Mouse (Mus musculus) natural killer cell, adult 2 months (primary cell): ENCODE results near the gene Kctd5.
A peak's percentile ranks its signal among the peaks of the same experiment; 100 is the strongest.
"Not testable (repeated sequence)": the region's sequence is repeated elsewhere in the genome, so short reads cannot be mapped to it uniquely, and the experiment has no call there.

ENCODE experiments used
- DNase-seq, 2 experiments: peaks; one replicate each; pipeline ENCODE4 v3.0.0; 2022; ENCODE audit warnings: low spot score in 2 of 2

Gene Kctd5

DNA sequence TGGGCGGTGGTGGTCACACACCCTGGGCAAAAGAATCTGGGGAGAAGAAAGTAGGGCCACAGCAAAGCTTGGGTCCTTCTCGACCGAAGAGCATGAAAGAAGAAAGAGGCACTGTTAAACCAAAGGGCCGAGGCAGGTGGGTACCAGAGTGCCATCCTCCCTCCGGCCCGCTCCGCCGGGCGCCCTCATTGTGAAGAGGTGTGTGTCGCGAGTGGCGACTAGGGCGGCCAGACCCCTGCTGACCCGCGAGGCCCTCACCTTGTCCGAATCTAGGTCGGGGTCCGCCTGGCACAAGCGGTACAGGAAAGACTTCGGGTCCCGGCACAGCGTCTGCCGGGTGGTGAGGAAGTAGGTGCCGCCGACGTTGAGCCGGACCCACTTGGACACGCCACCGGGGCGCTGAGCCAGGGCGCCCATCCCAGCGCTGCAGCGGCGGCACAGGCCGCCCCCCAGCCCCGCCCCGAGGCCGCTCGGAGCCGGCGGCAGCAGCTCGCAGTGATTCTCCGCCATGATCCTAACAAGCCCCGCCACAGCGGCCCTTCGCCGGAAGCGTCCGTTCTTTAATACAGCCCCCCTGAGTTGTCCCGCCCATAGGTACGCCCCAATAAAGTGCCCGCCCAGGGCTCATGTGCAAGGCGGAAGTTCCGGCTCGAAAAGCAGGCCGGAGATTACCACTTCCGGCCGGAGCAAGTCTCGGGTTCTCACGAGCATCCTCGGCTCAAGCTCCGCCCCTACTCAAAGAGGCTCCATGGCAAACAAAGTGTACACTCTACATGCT, at the start of gene Kctd5:
Kctd5 (minus strand) TSS at position 567 of the 778 bp plus-strand sequence.
- DNase-seq: peak; percentile 95 to 96

DNA sequence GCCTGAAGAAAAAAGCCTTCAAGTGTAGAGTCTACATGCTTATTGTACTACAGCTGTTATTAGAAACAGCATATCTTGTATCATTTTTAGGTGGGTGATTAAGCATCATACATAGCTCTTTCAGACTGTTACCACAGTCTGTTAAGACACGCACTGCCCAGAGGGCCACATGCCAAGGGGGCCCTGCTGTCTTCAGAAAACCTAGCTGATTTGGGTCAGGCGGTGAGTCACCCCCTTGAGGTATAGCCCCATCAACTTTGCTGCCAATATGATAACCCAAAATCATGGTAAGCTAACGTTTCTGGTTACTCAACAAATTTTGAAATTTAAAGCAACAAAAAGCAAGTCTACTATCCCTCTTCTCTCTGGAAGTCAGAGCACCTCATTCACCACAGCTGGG, 46.2 kb upstream of the Kctd5 start:
- DNase-seq: no peak

DNA sequence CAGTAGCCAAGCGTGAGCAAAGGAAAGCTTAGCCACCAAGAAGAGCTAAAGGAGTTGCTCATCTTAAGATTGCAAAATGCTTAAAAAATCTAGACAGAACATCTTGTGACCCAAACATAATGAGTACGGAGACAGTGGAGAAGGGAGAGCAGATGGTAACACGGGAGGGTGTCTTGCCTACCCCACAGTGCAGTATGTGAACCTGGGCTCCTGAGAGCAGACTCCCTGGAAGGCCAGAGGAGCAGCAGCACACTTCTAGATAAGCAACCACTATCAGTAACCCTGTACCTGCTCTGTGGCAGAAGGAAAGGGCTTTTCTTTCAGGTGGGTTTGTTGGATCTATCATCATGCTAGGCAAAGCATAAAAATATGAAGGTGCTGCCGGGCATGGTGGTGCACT, 39.7 kb upstream of the Kctd5 start:
- no peak for DNase-seq

DNA sequence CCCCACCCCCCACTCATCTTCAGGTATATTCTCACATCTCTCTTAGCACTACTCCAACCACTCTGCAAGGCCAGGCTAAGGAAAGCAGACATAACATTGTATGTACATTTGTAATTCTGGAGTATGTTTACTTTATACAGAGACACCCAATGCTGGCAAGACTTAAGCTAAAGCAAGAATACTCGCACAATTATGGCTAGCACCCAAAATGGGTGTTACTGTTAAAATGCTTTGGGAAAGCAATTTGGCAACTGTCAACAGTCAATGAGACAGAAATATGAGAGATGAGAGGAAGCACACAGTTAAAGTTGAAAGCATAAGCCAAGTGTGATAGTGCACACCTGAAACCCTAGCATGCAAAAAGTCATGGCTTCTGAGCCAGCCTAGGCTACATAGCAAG, 38.0 kb upstream of the Kctd5 start:
- no peak for DNase-seq

DNA sequence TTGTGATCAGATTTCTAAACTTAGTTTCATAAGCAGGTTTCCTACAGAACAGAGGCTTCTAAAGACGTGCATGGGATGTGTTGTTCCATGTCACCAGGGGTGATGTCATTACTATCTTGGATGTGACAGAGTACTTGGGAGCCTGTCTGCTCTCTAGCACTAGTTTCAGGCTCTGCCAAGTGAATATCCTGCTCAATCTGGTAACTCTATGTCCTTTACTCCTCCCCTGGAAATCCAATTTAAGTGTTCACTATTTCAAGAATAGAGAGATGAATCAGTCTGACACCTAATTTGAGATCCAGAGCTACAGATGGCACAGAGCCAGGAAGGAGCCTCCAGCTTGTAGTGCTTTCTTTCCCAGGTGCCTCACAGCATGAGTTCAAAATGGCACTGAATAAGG, 35.6 kb upstream of the Kctd5 start:
- no peak for DNase-seq

DNA sequence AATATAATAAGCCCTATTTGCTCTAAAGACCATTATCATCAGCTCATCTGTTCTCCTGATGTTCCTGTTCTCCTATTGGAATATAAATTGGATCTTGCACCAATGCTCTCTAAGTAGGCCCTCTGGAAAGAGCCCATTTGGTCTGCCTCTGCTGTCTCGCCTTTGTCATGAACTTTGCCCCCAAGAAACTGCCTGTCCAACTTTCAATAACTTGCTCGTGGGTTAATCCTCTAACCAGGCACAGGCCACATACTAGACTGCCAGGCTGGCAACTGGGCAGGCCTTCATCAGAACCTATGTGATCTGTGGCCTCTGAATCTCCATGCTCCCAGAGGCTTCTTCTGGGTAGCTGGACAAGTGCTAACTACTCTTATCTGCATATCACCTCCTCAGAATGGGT, 31.8 kb upstream of the Kctd5 start:
- no peak for DNase-seq

DNA sequence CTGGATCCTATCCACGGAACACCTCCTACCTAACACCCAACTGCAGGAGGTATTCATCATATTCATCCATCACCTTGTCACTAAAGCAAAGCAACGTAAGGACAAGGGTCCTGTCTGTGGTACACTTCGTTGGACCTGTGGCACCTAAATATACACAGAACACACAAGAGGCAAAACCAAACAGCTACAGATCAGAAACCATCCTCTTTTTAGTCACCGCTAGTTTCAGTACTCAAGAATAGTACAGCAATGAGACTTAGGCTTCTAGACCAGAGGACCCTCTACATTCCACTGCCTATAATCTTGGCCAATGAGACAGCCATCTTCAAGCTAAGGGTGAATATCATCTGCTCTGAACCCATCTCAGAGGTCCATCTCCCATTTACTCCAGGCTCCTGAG, 25.1 kb upstream of the Kctd5 start:
- DNase-seq: no peak

DNA sequence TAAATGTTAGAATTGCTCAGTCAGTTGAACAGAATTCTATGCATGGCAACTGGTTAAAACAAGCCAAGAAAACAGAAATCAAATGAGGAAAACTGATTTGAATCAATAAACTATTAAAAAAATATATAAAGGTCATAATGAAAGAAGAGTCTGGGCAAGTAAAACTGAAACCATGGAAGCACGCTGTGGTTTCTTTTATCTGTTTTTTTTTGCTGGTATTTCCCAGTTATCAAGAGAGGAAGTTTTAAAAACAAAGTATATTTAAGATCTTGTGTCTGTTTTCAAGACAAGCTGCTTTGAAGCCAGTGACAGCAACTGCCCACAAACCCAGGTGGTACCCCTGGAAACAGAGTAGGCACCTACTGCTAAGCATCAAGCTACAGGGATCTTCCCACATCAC, 17.3 kb upstream of the Kctd5 start:
- no peak for DNase-seq

DNA sequence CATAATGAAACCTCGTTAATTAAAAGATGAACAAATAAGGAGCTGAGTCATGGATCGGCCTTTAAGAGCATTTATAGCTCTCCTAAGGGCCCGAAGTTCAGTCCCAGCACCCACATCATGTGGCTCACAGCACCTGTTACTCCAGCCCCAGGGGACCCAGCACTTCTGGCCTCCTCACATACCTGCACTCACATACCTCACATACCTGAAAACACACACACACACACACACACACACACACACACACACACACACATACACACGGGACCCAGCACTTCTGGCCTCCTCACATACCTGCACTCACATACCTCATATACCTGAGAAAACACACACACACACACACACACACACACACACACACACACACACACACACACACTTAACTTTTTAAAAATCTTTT, 13.1 kb upstream of the Kctd5 start:
- DNase-seq: not testable (repeated sequence)

DNA sequence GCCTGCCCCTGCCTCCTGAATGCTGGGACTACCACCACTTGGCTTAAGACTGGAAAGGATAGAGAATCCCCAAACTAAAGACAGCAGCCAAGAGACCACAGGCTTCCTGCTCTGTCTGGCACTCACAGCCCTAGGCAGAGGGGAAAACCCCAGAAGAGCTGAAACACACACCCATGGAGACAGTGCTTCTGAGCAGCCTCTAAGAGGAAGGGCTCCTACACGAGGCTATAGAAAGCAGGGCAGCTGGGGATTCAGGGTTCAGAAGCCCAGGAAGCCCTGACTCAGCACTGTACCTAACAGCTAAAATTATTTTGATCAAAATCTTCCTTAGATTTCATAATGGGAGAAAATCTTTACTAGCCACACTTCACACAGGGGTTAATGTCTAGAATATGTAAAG, 11.3 kb upstream of the Kctd5 start:
- no peak for DNase-seq

DNA sequence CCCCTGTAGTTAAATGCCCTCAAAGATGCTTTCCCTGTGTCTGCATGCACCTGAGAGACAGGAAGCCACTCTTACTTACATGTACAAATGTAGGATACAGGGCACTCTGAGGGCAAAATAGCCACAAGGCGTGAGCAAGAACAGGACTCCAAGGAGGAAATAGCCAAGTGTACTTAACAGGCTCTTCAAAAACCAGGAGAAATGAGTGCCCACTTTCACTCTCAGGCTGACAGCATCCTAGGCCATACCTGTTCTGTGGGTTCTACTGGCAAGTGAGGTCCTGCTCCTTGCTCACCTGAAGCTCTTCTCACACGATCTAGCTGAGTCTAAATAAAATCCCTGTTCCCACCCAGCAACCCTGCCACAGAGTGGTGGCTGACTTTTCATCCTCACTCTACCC, 3.8 kb upstream of the Kctd5 start:
- DNase-seq: no peak

DNA sequence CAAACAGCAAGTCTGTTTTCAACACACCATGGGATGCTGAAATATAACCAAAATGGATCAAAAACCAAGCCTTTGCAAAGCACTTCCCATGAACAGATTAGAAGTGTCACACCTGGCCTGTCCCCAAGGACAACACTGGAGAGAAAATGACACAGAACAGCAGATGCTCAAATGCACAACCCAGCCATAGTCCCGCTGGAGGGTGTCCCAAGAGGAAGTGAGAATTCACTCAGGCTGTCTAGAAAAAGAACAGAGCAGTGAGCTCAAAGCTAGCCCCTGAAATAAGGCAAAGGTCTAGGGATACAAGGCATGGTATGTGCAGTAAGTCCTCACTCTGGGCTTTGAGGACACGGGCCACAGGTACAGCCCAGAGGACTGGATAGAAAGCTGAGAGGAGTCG, 3.8 kb downstream of the Kctd5 start:
- no peak for DNase-seq

DNA sequence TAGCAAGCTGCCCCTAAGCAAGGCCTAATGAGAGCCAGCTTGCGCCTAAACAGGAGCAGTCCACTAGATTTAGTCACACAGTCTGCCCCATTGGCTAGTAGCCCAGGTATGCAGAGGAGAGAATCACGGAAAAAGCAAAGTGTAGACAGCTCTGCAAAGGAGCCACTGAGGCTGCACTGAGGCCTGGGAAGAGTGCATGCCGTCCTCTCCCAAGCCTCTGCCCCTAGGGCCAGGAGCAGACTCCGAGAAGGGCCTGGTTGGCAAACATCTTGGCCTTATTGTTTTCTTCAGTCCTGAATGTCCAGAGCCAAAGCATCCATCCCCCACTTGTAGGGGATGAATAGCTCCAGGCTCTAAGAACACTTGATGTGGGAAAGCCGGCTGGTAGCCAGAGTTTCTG, 5.0 kb downstream of the Kctd5 start:
- DNase-seq: no peak

DNA sequence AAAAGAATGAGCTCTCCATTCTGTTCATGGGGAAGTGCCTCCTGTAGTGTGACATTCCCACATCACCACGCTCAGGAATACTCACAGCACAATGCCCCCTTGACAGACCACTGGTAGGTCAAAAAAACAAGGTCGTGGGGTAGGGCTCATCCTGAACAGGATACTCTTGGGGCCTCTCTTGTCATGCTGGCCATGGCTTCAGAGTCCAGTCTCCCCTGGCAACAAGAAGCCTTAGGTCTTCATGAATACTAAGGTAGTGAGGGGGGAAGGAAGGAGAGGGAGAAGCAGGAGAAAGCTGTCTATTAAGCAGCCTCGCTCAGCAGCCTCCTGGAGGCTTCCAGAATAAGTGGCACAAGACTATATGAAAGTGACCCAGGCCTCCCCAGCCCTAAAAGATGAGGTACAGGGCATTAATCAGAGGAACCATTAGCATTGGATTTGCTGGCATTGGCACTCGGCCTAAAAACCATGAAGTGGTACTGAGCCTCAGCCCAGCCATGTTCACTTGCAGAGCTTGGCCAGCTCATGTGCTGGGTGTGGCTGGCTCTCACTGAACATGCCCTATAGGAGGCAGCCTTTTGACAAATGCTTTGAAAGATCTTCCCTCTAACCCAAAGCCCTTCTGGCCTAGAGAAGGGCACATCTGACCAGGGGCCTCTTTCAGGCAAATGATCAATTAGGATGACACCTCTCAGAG, 10.7 kb downstream of the Kctd5 start:
- DNase-seq: no peak

DNA sequence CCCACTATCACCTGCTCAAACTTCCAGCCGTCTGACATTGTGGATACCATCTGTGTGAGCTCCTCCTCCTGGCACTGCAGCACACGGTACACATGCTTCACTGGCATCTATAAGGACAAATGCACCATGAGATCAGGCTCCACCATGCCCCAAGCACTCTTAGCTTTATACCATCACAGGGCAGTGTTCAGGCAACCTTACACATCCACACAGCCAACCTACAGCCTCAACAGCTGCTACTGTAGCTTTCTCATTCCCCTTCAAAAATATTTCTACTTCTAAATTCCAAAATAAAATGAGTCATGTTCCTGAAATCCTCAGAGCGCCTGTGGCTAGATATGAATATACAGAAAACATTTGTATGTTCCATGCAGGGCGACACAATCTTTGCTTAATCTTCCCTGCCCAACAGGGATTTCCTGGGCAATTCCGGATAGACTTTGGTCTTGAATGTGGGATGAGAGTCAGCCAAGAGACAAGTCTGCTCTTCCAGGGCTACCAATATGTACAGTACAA, 15.5 kb downstream of the Kctd5 start:
- DNase-seq: no peak

DNA sequence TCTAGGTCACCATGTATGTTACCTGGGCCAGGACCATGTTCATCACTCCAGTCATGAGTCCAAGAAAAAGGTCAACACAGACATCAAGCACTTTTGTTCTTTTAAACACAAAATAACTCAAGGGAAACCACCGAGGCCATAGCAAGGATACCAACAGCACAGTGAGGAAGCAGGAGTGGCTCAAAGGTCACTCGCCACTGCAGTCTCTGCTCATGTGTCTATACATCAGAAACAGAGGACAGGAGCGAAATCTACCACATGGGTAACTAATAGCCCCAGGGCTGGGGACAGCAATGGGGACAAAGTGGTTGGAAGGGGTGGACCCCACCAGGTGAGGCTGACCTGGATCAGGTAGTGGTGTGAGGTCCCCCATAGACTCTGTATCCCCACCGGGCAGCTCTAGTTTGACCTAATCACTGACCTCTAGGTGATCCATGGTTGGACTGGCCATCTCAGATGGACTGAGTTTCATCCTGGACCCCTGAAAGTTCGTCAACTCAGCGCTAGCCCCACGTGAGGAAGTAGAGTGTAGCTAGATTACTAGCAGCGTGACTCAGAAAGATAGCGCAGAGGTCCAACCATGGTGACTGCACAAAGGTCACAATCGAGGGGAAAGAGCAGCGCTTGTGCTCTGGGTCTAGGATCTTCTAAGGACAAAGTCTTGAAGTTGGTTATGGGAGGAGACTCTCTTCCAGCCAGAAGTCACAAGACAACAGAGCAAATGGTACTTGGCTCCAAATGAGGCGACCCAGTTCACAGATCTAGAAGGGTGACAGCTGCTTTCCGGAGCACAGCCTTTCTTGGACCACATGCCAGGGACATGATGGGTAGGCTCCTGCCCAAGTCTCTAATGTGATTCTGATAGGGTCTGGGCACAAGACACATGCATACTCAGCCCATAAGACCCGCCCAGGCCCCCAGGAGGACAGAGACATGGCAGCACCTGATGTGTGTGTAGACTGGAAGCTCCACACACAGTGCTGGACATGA, 16.4 kb downstream of the Kctd5 start:
- no peak for DNase-seq

DNA sequence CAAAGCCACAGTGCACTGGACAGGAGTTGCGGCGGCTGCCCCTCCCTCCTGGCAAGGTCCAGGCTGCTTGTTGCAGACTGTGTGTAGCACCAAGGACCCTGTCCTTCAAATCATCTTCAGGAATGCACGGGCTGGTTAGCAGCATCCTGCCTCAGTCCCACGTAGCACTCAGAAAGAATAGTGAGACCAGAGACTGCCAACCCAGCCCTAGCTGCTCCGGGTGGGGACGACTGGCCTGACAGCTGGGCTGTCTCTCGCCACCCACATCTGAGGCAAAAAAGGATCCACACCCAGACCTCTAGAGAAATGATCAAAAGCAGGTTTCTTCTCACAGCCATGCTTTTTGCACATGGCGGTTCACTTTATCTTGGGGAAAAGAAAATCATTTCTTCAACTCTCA, 24.3 kb downstream of the Kctd5 start:
- DNase-seq: no peak

DNA sequence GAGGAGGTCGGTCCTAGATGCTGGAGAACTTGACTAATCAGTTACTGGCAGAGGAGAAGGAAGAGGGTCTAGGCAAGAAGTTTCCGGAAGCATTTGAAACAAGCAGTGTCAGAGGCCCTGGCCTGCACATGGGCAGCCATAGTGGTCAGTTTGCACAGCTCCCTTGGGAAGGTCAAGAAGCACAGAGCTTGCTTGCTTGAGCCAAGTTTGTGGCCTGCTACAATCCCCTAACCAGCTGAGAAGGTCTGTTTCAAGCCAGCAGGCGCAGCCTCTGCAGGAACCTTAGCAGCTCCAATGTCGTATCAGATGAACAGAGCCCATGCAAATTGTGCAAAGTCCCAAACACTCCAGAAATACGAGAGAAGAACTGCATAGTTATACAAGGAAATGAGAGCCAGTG, 25.2 kb downstream of the Kctd5 start:
- no peak for DNase-seq

DNA sequence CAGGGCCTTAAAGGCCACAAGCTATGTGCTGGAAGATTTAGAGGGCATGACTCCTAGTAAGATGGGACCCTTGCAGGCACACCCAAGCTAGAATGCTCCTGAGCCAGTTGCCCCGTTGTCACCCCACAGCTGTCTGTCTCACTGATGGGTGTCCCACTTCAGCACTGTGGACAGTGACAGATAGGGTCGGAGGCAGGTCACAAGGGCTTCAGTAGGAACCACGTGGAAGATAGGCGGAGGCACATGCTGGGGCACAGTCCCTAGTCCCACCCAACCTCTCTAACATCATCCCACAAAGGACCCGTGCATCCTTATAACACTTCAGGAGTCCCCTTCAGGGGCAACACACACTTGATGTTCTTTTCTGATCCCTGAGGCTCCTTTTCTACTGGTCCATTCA, 27.3 kb downstream of the Kctd5 start:
- no peak for DNase-seq

DNA sequence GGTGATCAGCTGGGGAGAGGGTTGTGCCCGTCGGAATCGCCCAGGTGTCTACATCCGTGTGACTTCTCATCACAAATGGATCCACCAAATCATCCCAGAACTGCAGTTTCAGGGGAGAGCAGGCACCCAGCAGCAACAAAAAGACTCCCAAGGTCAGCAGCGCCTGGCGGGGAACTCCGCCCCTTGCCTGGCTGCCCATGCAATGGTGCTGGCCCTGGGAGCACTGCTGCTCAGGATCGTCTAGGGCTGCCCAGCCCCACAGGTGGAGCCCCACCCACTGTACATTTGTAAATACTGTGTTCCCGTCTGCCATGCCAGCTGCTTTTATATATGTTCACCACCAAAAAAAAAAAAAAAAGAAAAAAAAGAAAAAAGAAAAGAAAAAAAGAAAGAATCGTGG, 27.7 kb downstream of the Kctd5 start:
- DNase-seq: no peak

DNA sequence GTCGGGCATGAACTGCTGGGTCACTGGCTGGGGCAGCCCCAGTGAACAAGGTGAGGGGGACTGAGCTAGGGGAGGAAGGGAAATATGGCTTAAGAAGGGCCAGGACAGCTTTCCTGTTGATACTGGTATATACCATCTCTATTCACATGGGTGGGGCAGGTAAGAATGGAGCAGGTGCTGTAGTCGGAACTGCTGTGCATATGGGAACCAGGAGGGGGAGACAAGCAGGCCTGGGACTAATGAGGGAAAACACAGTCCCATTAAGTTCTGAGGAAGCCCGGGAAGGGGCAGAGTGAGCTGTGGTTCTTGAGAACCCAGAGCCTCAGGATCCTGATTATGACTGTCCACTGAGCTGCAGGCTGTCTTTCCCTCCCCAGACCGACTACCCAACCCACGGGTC, 28.8 kb downstream of the Kctd5 start:
- DNase-seq: no peak

DNA sequence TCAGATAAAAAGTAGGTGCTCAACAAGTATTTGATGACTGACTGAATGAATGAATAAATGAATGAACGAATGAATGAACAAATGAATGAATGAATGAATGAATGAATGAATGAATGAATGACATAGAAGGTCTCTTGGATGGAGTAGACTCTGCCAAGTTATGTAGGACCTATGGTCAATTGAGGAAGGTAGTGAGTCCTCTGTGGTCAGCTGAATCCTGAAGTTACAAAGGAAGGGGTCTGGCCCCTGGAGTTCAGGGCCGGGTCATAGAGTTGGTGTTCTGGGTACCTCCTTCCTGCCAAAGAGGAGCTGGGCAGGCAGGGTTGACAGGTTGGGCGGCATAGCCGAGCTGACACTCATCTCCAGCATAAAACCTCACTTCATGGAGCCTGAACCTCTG, 35.4 kb downstream of the Kctd5 start, which contains the start of gene Prss27:
Prss27 (plus strand) TSS at position 301 of the 400 bp plus-strand sequence.
- no peak for DNase-seq
